Mouse (Mus musculus) stomach, embryonic 14.5 days (tissue): ENCODE measurements around the gene Unc119b. TPM values are rescaled to one million over a fixed set of nuclear protein-coding genes. Genes with fewer than 3 reads are reported as not detected.

Experiments
- ATAC-seq: fragments of 200-750 bp; cut with Nextera tagmentation; 2 replicates; pipeline ENCODE4 v1.8.0; 2017; ENCODE audit warnings: low read depth, moderate TSS enrichment; ENCODE audit not compliant: insufficient number of reproducible peaks, insufficient read depth, low FRiP score
- H3K27ac ChIP-seq: fragments of 300-500 bp; sonication (generic); 2 replicates; pipeline ENCODE4 v1.5.1; 2014; ENCODE audit warnings: mild to moderate bottlenecking, low read length, moderate library complexity, mixed read lengths
- H3K27me3 ChIP-seq: fragments of 300-500 bp; sonication (generic); 2 replicates; pipeline ENCODE4 v1.6.1; 2014; ENCODE audit warnings: low read length, control low read depth, mixed read lengths; ENCODE audit not compliant: control insufficient read depth, insufficient read depth
- H3K36me3 ChIP-seq: fragments of 300-500 bp; sonication (generic); 2 replicates; pipeline ENCODE4 v1.6.1; 2014; ENCODE audit warnings: mild to moderate bottlenecking, control low read depth, low read length, moderate library complexity, mixed read lengths; ENCODE audit not compliant: control insufficient read depth, insufficient read depth
- H3K4me1 ChIP-seq: fragments of 300-500 bp; sonication (generic); 2 replicates; pipeline ENCODE4 v1.6.1; 2014; ENCODE audit warnings: low read length, control low read depth, mixed read lengths; ENCODE audit not compliant: control insufficient read depth, insufficient read depth
- H3K4me2 ChIP-seq: fragments of 300-500 bp; sonication (generic); replicated peaks from 2 replicates; pipeline ENCODE4 v1.6.1; 2014; ENCODE audit warnings: low read depth, low read length, control low read depth
- H3K4me3 ChIP-seq: fragments of 300-500 bp; sonication (generic); 2 replicates; pipeline ENCODE4 v1.5.1; 2014; ENCODE audit warnings: low read depth, low read length, control low read depth
- H3K9ac ChIP-seq: fragments of 300-500 bp; sonication (generic); replicated peaks from 2 replicates; pipeline ENCODE4 v1.6.1; 2014; ENCODE audit warnings: low read depth, mild to moderate bottlenecking, control low read depth, low read length, moderate library complexity, mixed read lengths
- H3K9me3 ChIP-seq: fragments of 300-500 bp; sonication (generic); 2 replicates; pipeline ENCODE4 v1.6.1; 2016; ENCODE audit warnings: low read depth, low read length, control low read depth; ENCODE audit not compliant: control insufficient read depth
- WGBS: fragments of 180-500 bp; shearing (Covaris S2); extraction: QIAGEN DNeasy Blood & Tissue Kit; methylation state at CpG from one replicate; pipeline ENCODE4 v1.1.7; 2014; 5-methylcytosine and 5-hydroxymethylcytosine counted together
- polyA plus RNA-seq: library from polyadenylated mRNA; unstranded; fragments of >200 nt; fragmentation: Nextera tagmentation; extraction: Ambion mirVana; gene quantifications from 2 replicates; pipeline ENCODE4 v1.2.1, GENCODE M21; 2014

Unc119b gene
- polyA plus RNA-seq, 1 experiment from 2014 or later, result 26.3 TPM

DNA sequence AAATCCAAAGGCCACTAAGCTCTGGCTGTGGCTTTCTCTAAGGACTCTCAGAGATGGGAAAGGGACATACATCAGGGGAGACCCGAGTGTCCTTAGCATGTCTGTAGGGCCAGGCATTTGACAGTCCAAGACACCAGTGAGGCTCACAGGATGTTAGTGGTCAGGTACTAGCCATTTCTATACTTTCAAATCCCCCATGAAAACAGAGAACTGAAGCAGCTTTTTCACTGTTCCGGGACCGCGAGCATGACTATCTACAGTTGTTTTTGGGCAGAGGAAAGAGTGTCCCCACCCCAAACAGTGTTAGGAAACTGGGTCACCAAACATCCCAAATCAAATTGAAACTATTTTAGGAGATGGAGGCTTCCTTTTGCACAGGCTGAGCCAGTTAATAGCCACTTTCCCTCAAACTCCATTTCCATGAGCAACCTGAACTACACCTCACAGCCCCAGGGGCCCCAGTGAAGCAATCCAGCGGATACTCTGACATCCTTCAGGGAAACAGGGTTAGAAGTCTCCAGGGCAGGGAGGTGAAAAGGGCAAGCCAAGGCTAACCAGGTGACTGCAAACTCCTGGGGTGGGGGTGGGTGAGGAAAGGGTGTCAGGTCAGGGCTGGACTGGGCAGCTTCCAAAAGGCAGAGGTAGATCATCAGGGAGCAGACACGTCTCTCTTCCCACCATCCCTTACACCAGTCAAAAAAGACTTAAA lies 1.3 kb downstream of the Unc119b start:
- Histone ChIP-seq H3K4me2 (peak overlapping the region; percentile 96), H3K9me3 (no peaks in the 10 kb centered on the region), H3K27me3 (no peaks in the 10 kb centered on the region), H3K9ac (peak overlapping the region; percentile 60; the same call in 1 of the 2 replicates), H3K27ac (no peak overlapping the region), H3K36me3 (no peaks in the 10 kb centered on the region), H3K4me1 (peaks cover 9% of the 10 kb centered on the region; the same call in 1 of the 2 replicates), H3K4me3 (peak overlapping the region; percentile 97)
- 49% methylated on average over 6 of the region's 6 CpGs for WGBS
- no peak for ATAC-seq

DNA sequence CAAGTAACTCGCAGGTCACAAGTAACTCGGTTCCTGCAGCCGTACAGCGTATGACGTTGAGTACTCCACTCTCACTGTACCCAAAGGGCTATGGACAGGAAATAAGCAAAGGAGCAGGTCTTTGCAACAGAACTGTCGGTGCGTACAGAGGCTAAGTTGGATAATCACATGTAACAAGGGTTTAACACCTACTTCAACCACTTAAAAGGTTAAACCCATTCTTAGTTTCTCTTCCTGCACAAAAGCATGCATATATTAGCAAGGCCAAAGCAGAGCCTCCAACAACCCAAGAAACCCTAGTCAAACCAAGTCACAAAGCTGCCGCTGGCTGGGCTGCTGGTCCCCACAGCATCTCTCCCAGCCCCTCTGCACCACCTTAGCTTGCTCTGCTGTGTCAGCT lies 2.3 kb downstream of the Unc119b start:
- H3K9me3 ChIP-seq, result no peaks in the 10 kb centered on the region
- WGBS, result 89% methylated on average over 8 of the region's 8 CpGs
- peaks cover 8% of the 10 kb centered on the region for H3K36me3 ChIP-seq
- H3K4me3 ChIP-seq, result no peak overlapping the region
- ATAC-seq, result no peak
- no peaks in the 10 kb centered on the region for H3K27me3 ChIP-seq
- no peak overlapping the region for H3K4me2 ChIP-seq
- no peak overlapping the region for H3K9ac ChIP-seq
- H3K4me1 ChIP-seq, result peaks cover 9% of the 10 kb centered on the region; the same call in 1 of the 2 replicates
- no peak overlapping the region for H3K27ac ChIP-seq

DNA sequence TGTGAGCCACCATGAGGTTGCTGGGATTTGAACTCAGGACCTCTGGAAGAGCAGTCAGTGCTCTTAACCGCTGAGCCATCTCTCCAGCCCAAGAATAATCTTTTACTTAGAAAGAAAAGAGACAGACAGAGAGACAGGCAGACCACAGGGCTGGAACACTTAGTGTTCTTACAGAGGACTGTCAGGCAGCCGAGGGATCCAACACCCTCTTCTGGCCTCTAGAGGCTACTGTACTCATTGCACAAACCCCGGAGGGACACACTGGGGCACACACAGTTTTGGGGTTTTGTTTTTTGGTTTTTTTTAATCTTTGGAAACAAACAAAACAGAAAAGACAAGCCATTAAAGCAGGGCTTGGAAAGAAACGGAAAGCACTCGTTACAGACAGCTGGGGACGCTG lies 5.4 kb downstream of the Unc119b start:
- WGBS, result 89% methylated on average over 6 of the region's 6 CpGs
- H3K4me3 ChIP-seq, result no peak overlapping the region
- H3K27ac ChIP-seq, result no peak overlapping the region
- H3K4me2 ChIP-seq, result no peak overlapping the region
- H3K9ac ChIP-seq, result no peak overlapping the region
- no peaks in the 10 kb centered on the region for H3K9me3 ChIP-seq
- ATAC-seq, result no peak
- H3K4me1 ChIP-seq, result peaks cover 9% of the 10 kb centered on the region; the same call in 1 of the 2 replicates
- peaks cover 17% of the 10 kb centered on the region for H3K36me3 ChIP-seq
- no peaks in the 10 kb centered on the region for H3K27me3 ChIP-seq

DNA sequence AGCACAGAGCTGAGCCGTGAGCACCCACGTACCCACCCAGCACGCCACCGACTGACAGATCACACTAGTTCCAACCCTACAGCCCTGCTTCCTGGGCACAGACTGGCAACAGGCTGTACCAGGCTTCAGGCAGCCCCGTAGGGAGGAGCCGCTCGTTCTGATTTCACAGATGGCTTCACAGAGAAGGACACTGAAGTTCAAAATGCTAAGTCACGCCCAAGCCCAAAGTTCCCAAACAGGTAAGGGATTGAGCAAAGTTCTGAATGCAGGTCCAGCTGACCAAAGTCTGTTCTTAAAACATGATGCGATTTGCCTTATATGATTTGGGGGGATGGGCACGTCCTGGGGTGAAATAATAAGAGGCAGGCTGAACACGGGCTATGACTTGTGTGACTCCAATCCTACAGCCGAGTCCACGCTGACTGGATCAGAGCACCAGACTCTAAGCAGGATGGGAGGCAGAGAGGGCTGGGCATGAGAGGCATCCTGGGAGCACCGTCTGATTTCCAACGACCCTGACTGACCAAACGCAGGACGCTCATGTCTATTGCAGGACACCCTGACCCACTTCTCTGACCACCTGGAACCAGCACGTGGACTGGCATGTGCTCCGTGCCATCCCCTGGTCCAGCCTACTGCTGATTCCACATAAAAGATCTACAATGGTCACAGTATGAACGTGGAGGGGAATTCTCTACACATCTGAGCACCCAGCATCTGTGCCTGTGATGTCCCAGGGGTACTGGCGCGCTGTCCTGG lies 7.2 kb downstream of the Unc119b start:
- no peak overlapping the region for H3K27ac ChIP-seq
- H3K27me3 ChIP-seq, result no peaks in the 10 kb centered on the region
- WGBS, result 91% methylated on average over 22 of the region's 22 CpGs
- no peak overlapping the region for H3K4me3 ChIP-seq
- peaks cover 20% of the 10 kb centered on the region for H3K36me3 ChIP-seq
- no peak for ATAC-seq
- no peaks in the 10 kb centered on the region for H3K9me3 ChIP-seq
- no peak overlapping the region for H3K4me2 ChIP-seq
- H3K9ac ChIP-seq, result no peak overlapping the region
- no peaks in the 10 kb centered on the region for H3K4me1 ChIP-seq

DNA sequence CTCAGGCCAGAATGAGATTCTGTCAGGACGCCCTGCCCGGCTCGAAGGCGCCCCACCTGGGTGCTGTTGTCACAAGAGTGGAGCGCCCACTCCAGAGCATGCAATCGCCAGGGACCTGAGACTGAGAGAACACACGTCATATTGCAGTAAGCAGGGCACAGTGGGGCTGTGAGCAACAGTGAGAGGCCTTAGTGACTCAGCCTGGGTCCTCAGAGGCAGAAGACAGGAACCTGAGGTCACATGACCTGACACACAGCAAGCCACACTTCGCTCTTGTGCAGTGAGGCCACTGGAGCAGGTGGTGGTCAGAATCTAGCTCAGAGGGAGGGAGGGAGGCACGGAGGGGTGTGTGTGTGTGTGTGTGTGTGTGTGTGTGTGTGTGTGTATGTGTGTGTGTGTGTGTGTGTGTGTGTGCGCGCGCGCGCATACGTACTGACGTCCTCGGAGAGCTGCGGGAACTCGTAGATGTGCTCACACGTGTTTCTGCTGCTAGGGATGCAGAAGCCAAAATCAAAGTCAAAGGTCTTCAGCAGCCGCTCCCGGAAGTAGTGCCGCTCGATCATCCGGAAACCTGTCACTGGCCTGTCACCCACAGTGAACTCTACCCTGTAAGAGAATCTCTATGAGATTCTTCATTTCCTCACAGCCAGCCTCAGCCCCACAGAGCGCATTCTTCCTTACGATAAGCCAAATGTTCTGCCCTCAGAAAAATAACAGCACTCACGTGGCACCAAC lies 8.0 kb downstream of the Unc119b start:
- no peaks in the 10 kb centered on the region for H3K4me1 ChIP-seq
- no peak overlapping the region for H3K4me3 ChIP-seq
- 90% methylated on average over 28 of the region's 28 CpGs for WGBS
- H3K9ac ChIP-seq, result no peak overlapping the region
- H3K27me3 ChIP-seq, result no peaks in the 10 kb centered on the region
- no peak for ATAC-seq
- no peak overlapping the region for H3K4me2 ChIP-seq
- peaks cover 20% of the 10 kb centered on the region for H3K36me3 ChIP-seq
- H3K9me3 ChIP-seq, result no peaks in the 10 kb centered on the region
- no peak overlapping the region for H3K27ac ChIP-seq

DNA sequence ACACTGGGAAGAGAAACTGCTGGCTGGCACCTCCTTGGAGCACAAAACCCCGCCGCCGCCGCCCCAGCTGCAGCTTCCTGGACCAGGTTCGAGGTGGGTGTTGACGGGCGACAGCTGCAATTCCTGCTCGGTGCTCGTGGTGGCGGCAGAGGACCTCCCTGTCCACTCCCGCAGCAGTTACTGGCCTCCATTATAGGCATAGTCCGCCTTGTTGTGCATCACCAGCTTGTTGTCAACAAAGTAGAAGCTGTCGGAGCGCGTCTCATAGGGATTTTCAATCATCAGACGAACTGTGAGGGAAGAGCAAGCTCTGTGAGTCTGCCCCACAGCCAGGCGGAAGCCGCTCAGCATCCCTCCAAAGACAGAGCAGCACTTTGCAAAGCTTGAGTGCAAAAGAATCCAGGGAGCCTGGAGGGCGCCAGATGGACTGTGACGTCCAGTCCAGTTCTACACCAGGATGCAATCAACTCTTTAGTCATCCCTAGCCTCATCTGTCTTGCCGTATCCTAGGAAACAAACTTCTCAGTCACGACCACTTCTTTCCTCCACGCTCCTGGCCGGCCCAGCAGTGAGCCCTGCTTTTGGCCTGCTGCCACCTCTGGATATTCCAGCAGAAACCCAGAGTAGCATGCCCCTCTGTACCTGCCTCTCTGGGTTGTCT lies 9.4 kb downstream of the Unc119b start:
- H3K27me3 ChIP-seq, result no peaks in the 10 kb centered on the region
- no peak overlapping the region for H3K4me2 ChIP-seq
- peaks cover 20% of the 10 kb centered on the region for H3K36me3 ChIP-seq
- H3K9me3 ChIP-seq, result no peaks in the 10 kb centered on the region
- H3K27ac ChIP-seq, result no peak overlapping the region
- 24% methylated on average over 24 of the region's 24 CpGs for WGBS
- H3K4me3 ChIP-seq, result no peak overlapping the region
- no peak overlapping the region for H3K9ac ChIP-seq
- 0 out of 2 replicates have a peak, but pooled peaks have one; percentile 57 for ATAC-seq
- H3K4me1 ChIP-seq, result no peaks in the 10 kb centered on the region

DNA sequence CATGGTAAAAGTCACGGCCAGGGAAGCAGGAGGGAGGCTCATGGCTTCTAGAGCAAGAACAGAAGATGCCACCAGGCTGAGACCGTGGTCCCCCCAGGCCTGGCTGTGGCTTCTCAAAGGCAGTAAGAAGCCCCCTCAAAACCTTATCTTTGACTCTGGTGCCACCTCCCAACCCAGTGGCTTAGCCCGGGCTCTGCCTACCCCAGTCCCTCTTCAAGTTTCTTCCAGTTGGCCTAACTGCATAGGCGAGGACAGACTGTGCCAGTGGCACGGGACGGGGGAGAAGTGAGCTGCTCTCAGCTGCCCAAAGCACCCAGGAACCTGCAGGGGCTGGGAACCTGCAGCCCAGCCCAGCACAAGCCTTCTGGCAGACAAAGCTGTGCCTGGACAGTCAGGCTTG lies 10.1 kb downstream of the Unc119b start:
- no peak for ATAC-seq
- Histone ChIP-seq H3K9me3 (no peaks in the 10 kb centered on the region), H3K27ac (no peak overlapping the region), H3K27me3 (no peaks in the 10 kb centered on the region), H3K4me3 (no peak overlapping the region), H3K9ac (no peak overlapping the region), H3K36me3 (peaks cover 20% of the 10 kb centered on the region), H3K4me2 (no peak overlapping the region), H3K4me1 (no peaks in the 10 kb centered on the region)
- 95% methylated on average over 6 of the region's 6 CpGs for WGBS

DNA sequence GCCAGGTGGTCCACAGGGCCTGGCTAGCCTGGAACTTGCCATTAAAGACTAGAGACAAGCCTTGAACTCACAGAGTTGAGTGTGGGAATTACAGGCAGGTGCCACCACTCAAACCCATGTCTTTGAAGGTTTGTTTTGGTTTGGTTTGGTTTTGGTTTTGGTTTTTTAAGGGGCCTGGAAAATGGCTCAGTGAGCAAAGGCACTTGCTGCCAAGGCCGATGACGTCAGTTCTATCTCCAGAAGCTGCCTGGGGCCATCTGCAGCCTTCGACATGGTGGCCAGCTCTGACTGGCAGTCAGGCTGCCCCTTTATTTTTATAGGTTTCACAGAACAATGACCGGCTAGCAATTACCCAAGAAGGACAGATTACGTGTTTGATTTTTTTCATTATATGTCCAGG lies 13.8 kb downstream of the Unc119b start:
- Histone ChIP-seq H3K36me3 (peaks cover 8% of the 10 kb centered on the region), H3K4me2 (no peak overlapping the region), H3K4me3 (no peak overlapping the region), H3K27ac (no peak overlapping the region), H3K27me3 (no peaks in the 10 kb centered on the region), H3K4me1 (0 out of 2 replicates have a peak, but pooled peaks cover 2% of the 10 kb centered on the region), H3K9ac (no peak overlapping the region), H3K9me3 (no peaks in the 10 kb centered on the region)
- WGBS, result 80% methylated on average over 5 of the region's 5 CpGs
- no peak for ATAC-seq
